Mouse (Mus musculus): Measurements from ENCODE around the gene Ccdc167.

DNA sequence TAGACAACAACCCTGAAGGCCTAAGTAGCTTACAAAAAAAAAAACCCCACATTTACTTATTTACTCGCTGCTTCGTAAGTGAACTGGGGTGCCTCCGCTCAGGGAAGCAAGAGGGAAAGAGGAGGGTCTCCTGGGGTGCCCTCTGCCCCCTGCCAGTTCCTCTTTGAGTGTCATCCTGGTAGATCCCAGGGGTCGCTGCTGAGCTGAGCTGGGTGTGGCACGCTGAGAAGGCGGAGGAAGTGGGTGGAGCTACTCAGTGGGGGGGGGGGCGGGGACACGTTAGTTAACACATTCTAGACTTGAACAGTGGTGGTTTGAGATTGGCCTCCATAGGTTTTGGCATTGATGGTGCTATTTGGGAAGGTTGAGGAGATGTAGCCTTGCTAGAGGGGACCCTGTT is 11.2 kb upstream of the Ccdc167 start:
- peak; percentile 17; the same call in 1 of the 2 replicates for TF ChIP-seq CTCF (conservative IDR thresholded peaks at IDR 0.05; ENCODE audit: low read length)
- TF ChIP-seq NANOG (IDR thresholded peaks at IDR 0.05; ENCODE audit: borderline replicate concordance, low read length), result no peak

Data from E14TG2a.4 (cell line).